Mouse (Mus musculus) lung, postnatal 0 days (tissue): ENCODE measurements around the gene Neurl3.

Experiments
- CTCF ChIP-seq: IDR thresholded peaks from 2 replicates; pipeline ENCODE4 v1.5.1; 2016; ENCODE audit warnings: antibody characterized with exemption, mild to moderate bottlenecking
- EP300 ChIP-seq: IDR thresholded peaks from 2 replicates; pipeline ENCODE4 v1.6.1; 2016; ENCODE audit warnings: antibody characterized with exemption, mild to moderate bottlenecking, control low read depth

DNA sequence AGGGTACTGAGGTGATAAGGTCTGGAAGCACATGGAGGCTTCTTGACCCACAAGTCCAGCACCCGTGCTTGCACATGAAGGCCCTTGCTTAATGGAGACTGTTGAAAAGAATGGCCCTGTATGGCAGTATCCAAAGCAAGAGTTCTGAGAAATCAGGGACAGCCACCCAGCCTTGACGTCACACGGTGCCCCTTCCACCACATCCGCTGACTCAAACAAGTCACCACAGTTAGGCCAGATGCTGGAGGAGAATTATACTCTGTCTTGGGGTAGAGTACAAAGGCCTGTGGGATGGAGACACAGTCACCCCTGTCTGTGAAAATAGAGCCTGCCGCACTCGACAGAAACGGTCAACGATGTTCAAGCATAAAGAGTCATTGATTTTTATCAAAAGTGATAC lies 19.0 kb upstream of the Neurl3 start:
- TF ChIP-seq CTCF (no peak), EP300 (no peak)
